Mouse (Mus musculus) hindbrain, embryonic 11.5 days (tissue): ENCODE results near the gene Tmem52. TPM values are rescaled to one million over a fixed set of nuclear protein-coding genes. Genes with fewer than 3 reads are reported as not detected.
A peak's percentile ranks its signal among the peaks of the same experiment; 100 is the strongest.

Experiments used
- ATAC-seq: fragments of 200-750 bp; cut with Nextera tagmentation; 2 replicates; pipeline ENCODE4 v1.8.0; 2017; ENCODE audit warnings: mild to moderate bottlenecking, moderate TSS enrichment, moderate library complexity; ENCODE audit not compliant: low FRiP score
- DNase-seq: peaks from one replicate; pipeline ENCODE4 v3.0.0-alpha.2; 2015; ENCODE audit warnings: low spot score
- H3K27ac ChIP-seq: fragments of 300-500 bp; sonication (generic); 2 replicates; pipeline ENCODE4 v1.5.1; 2014; ENCODE audit warnings: mild to moderate bottlenecking, low read depth, low read length
- H3K27me3 ChIP-seq: fragments of 300-500 bp; sonication (generic); 2 replicates; pipeline ENCODE4 v1.6.1; 2014; ENCODE audit warnings: mild to moderate bottlenecking, low read length, moderate library complexity, mixed read lengths; ENCODE audit not compliant: control insufficient read depth, insufficient read depth
- H3K36me3 ChIP-seq: fragments of 300-500 bp; sonication (generic); 2 replicates; pipeline ENCODE4 v1.6.1; 2014; ENCODE audit warnings: mild to moderate bottlenecking, low read length, moderate library complexity, mixed read lengths; ENCODE audit not compliant: control insufficient read depth, insufficient read depth
- H3K4me1 ChIP-seq: fragments of 300-500 bp; sonication (generic); replicated peaks from 2 replicates; pipeline ENCODE4 v1.6.1; 2014; ENCODE audit warnings: low read length, mixed read lengths; ENCODE audit not compliant: control insufficient read depth, insufficient read depth
- H3K4me2 ChIP-seq: fragments of 300-500 bp; sonication (generic); replicated peaks from 2 replicates; pipeline ENCODE4 v1.6.1; 2014; ENCODE audit warnings: mild to moderate bottlenecking, low read depth, low read length
- H3K4me3 ChIP-seq: fragments of 300-500 bp; sonication (generic); 2 replicates; pipeline ENCODE4 v1.5.1; 2014; ENCODE audit warnings: low read depth, low read length
- H3K9ac ChIP-seq: fragments of 300-500 bp; sonication (generic); 2 replicates; pipeline ENCODE4 v1.6.1; 2014; ENCODE audit warnings: low read depth, low read length
- H3K9me3 ChIP-seq: fragments of 300-500 bp; sonication (generic); 2 replicates; pipeline ENCODE4 v1.6.1; 2016; ENCODE audit warnings: low read length; ENCODE audit not compliant: control insufficient read depth
- WGBS: fragments of 180-500 bp; shearing (Covaris S2); extraction: QIAGEN DNeasy Blood & Tissue Kit; methylation state at CpG from one replicate; pipeline ENCODE4 v1.1.7; 2014; 5-methylcytosine and 5-hydroxymethylcytosine counted together
- polyA plus RNA-seq: library from polyadenylated mRNA; unstranded; fragments of >200 nt; fragmentation: Nextera tagmentation; extraction: Ambion mirVana; gene quantifications from 2 replicates; pipeline ENCODE4 v1.2.1, GENCODE M21; 2014

Gene Tmem52
- polyA plus RNA-seq, 1 experiment from 2014 or later: 0.37 TPM

- Histone ChIP-seq H3K9ac (no peak overlapping the region), H3K27me3 (no peaks in the 10 kb centered on the region), H3K4me1 (0 out of 2 replicates have a peak, but pooled peaks cover 2% of the 10 kb centered on the region), H3K36me3 (no peaks in the 10 kb centered on the region), H3K4me2 (no peak overlapping the region), H3K27ac (no peak overlapping the region), H3K4me3 (no peak overlapping the region), H3K9me3 (no peaks in the 10 kb centered on the region)
- DNase-seq (no peak), ATAC-seq (no peak)
- WGBS: 94% methylated on average over 6 of the region's 6 CpGs
These were observed 13.2 kb downstream of the Tmem52 start for GRCm38 (mm10) chr4:155482125-155482480.

- 65% methylated on average over 8 of the region's 8 CpGs for WGBS
- H3K4me3 ChIP-seq: no peak overlapping the region
- H3K27me3 ChIP-seq: no peaks in the 10 kb centered on the region
- DNase-seq: no peak
- no peak for ATAC-seq
- H3K4me1 ChIP-seq: 0 out of 2 replicates have a peak, but pooled peaks cover 2% of the 10 kb centered on the region
- H3K36me3 ChIP-seq: no peaks in the 10 kb centered on the region
- no peaks in the 10 kb centered on the region for H3K9me3 ChIP-seq
- H3K27ac ChIP-seq: no peak overlapping the region
- no peak overlapping the region for H3K9ac ChIP-seq
- no peak overlapping the region for H3K4me2 ChIP-seq
These were observed 14.0 kb downstream of the Tmem52 start for GRCm38 (mm10) chr4:155482733-155483540.

- H3K4me2 ChIP-seq: no peak overlapping the region
- H3K27ac ChIP-seq: no peak overlapping the region
- H3K9ac ChIP-seq: no peak overlapping the region
- H3K4me3 ChIP-seq: no peak overlapping the region
- H3K36me3 ChIP-seq: no peaks in the 10 kb centered on the region
- 0 out of 2 replicates have a peak, but pooled peaks cover 6% of the 10 kb centered on the region for H3K4me1 ChIP-seq
- DNase-seq (no peak), ATAC-seq (no peak)
- H3K9me3 ChIP-seq: no peaks in the 10 kb centered on the region
- no peaks in the 10 kb centered on the region for H3K27me3 ChIP-seq
- 83% methylated on average over 3 of the region's 3 CpGs for WGBS
These were observed 16.6 kb downstream of the Tmem52 start for GRCm38 (mm10) chr4:155485521-155485920.

DNA sequence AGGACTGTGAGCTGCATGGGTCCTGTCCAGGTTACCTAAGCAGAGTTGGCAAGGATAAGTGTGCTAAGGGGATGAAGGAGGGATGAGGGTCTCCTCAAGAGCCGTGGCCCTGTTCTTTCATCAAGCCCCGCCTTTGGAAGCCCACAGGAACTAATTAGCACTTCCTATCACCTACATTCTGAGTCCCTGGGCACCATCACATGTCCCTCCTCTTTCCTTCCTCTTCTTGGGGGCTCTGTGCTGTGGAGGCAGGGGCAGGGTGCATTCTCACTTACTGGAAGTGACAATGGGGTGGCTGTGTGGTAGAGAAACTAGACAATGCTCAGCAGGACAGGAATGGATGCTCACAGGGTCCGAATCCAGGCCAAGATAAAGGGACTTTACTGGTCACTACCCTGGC, 18.8 kb downstream of the Tmem52 start:
- Histone ChIP-seq H3K9me3 (no peaks in the 10 kb centered on the region), H3K4me2 (no peak overlapping the region), H3K4me3 (no peak overlapping the region), H3K9ac (no peak overlapping the region), H3K4me1 (0 out of 2 replicates have a peak, but pooled peaks cover 6% of the 10 kb centered on the region), H3K36me3 (no peaks in the 10 kb centered on the region), H3K27me3 (no peaks in the 10 kb centered on the region), H3K27ac (no peak overlapping the region)
- DNase-seq (no peak), ATAC-seq (no peak)
- 58% methylated on average over 3 of the region's 3 CpGs for WGBS

- ATAC-seq (no peak), DNase-seq (peak; percentile 27)
- Histone ChIP-seq H3K4me3 (no peak overlapping the region), H3K9me3 (no peaks in the 10 kb centered on the region), H3K4me1 (peaks cover 8% of the 10 kb centered on the region), H3K9ac (no peak overlapping the region), H3K27me3 (no peaks in the 10 kb centered on the region), H3K36me3 (no peaks in the 10 kb centered on the region), H3K4me2 (no peak overlapping the region), H3K27ac (no peak overlapping the region)
- WGBS: 79% methylated on average over 8 of the region's 8 CpGs
These were observed 19.5 kb downstream of the Tmem52 start for GRCm38 (mm10) chr4:155488232-155489025.

GRCm38 (mm10) chr4:155489101-155489970, 20.4 kb downstream of the Tmem52 start:
- H3K9ac ChIP-seq: no peak overlapping the region
- no peaks in the 10 kb centered on the region for H3K9me3 ChIP-seq
- no peaks in the 10 kb centered on the region for H3K27me3 ChIP-seq
- H3K36me3 ChIP-seq: no peaks in the 10 kb centered on the region
- peaks cover 8% of the 10 kb centered on the region for H3K4me1 ChIP-seq
- ATAC-seq: no peak
- no peak overlapping the region for H3K4me2 ChIP-seq
- no peak overlapping the region for H3K4me3 ChIP-seq
- no peak overlapping the region for H3K27ac ChIP-seq
- no peak for DNase-seq
- 85% methylated on average over 9 of the region's 9 CpGs for WGBS

DNA sequence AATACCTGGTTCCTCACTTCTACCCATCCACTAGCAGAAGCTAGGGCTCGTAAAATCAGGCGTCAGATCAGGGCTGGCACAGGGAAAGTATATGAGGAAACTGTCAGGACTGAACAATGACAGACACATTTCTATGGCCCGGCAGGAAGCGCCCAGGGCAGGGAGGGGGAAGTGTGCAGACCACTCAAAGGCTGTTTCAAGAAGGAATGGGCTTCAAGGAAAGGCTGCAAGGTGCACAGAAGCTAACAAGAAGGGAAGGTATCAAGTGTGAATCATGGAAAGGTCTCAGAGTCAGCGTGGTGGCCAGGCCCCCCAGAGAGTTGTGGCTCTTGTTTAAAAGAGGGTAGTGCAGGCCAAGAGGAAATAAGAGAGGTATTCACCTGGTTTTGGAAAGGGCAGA, 21.5 kb downstream of the Tmem52 start:
- peak; percentile 1; the same call in 1 of the 2 replicates for ATAC-seq

DNA sequence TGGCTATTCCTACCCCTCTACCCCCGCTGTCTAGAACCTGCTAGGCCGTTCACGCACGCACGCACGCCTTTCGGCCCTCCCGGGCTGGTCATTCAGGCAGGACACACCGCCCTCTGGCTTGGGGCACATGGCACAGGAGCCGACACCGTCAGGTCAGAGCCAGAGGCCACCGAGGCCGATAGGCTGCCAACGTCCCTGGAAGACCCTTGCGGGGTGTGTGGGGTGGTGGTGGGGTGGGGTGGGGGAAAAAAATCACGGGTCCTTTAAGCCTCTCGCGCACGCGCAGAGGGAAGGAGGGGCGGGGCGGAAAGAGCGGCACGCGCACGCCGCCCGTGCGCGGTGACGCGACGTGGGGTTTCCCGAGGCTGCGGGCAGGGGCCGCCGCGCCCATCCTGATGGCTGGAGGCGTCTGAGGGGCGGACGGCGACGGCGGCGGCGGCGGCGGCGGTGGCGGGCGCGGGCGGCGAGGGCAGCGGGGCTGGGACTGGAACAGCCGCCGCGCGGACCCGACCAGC, 22.1 kb downstream of the Tmem52 start, which contains the start of gene Gnb1:
Gnb1 (plus strand) TSS at position 372 of the 515 bp plus-strand sequence.
- peak; percentile 87 for ATAC-seq
- Histone ChIP-seq H3K27ac (peak within 1 kb of the TSS; percentile 91), H3K4me2 (peak within 1 kb of the TSS; percentile 69), H3K9ac (peak within 1 kb of the TSS; percentile 100), H3K4me1 (peaks cover 8% of the 10 kb centered on the region), H3K4me3 (peak within 1 kb of the TSS; percentile 100), H3K9me3 (no peaks in the 10 kb centered on the region), H3K36me3 (no peaks in the 10 kb centered on the region), H3K27me3 (no peaks in the 10 kb centered on the region)
- peak; percentile 96 for DNase-seq
- WGBS: 0% methylated on average over 29 of the region's 60 CpGs

More for the DNA sequence above, 21.5 kb downstream of the Tmem52 start:
- Histone ChIP-seq H3K9ac (peak overlapping the region; percentile 100), H3K27ac (peak overlapping the region; percentile 91; the same call in 1 of the 2 replicates), H3K4me3 (peak overlapping the region; percentile 100), H3K27me3 (no peaks in the 10 kb centered on the region), H3K4me2 (peak overlapping the region; percentile 67), H3K4me1 (peaks cover 8% of the 10 kb centered on the region), H3K36me3 (no peaks in the 10 kb centered on the region), H3K9me3 (no peaks in the 10 kb centered on the region)
- 37% methylated on average over 5 of the region's 5 CpGs for WGBS
- DNase-seq: peak; percentile 17
